Mouse (Mus musculus) bone marrow, adult 2 months (tissue): Measurements from ENCODE around the gene Abhd14b.

Experiments
- CTCF ChIP-seq: fragments of 200-500 bp; IDR thresholded peaks from 2 replicates; pipeline ENCODE4 v1.5.1; 2011; ENCODE audit warnings: low read length, control low read depth; ENCODE audit not compliant: control insufficient read depth, insufficient read depth
- POLR2A ChIP-seq: fragments of 200-500 bp; IDR thresholded peaks from 2 replicates; pipeline ENCODE4 v1.6.1; 2011; ENCODE audit warnings: low read depth, mild to moderate bottlenecking, control low read depth, low read length, borderline replicate concordance; ENCODE audit not compliant: control insufficient read depth

DNA sequence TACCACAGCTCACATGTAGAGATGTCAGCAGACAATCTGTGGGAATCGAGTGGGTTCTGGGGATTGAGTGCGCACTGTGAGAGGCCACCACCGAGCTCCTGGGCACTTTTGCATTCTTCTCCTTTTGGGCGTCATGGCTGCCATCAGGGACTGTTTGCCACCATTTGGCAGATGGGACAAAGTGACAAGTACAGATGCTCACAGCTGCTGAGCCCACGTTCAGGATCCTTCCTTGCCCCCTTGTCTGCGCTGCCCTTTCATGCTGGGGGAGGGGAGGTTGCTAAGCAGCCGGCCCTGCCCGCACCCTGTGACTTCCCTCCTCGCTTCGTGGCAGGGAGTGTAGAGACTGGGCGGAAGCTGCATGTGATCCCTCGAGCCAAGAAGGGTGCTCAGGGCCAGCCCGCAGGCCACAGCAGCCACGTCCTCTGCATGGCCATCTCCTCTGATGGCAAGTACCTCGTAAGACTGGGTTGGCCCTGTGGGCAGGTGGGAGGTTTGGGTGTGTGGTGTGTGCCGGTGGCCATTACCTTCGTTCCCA is 35.4 kb downstream of the Abhd14b start:
- TF ChIP-seq POLR2A: no peak
- no peak for TF ChIP-seq CTCF
